Mouse (Mus musculus) embryo, embryonic 9.5 days (tissue): Measurements from ENCODE around the gene Gm12184.
A peak's percentile ranks its signal among the peaks of the same experiment; 100 is the strongest.
"Not testable (repeated sequence)": the region's sequence is repeated elsewhere in the genome, so short reads cannot be mapped to it uniquely, and the experiment has no call there.

Source experiments
- DNase-seq: peaks from one replicate; pipeline ENCODE4 v3.0.0-alpha.2; 2017; ENCODE audit errors: extremely low spot score

Gene Gm12184

GRCm38 (mm10) chr11:48825979-48826751 is at the start of gene Gm12184, which contains the start of gene Trim7:
TSS of gene Gm12184 (minus strand) at chr11:48826655.
TSS of gene Trim7 (plus strand) at chr11:48826140.
- not testable (repeated sequence) for DNase-seq

- not testable (repeated sequence) for DNase-seq
Observed at GRCm38 (mm10) chr11:48875343-48875837, 48.9 kb upstream of the Gm12184 start.

GRCm38 (mm10) chr11:48874465-48874864 is 48.0 kb upstream of the Gm12184 start:
- peak; percentile 52 for DNase-seq

- no peak for DNase-seq
Observed at GRCm38 (mm10) chr11:48873591-48874290, 47.3 kb upstream of the Gm12184 start.

GRCm38 (mm10) chr11:48872695-48873300 is 46.3 kb upstream of the Gm12184 start:
- no peak for DNase-seq

- DNase-seq, result peak; percentile 23
Observed at GRCm38 (mm10) chr11:48871817-48872541, 45.5 kb upstream of the Gm12184 start.

GRCm38 (mm10) chr11:48871201-48871772 is 44.8 kb upstream of the Gm12184 start, which contains the start of gene Irgm1:
TSS of gene Irgm1 (minus strand) at chr11:48871683.
- peak; percentile 66 for DNase-seq

GRCm38 (mm10) chr11:48870781-48871180 is 44.3 kb upstream of the Gm12184 start:
- no peak for DNase-seq

- no peak for DNase-seq
Observed at GRCm38 (mm10) chr11:48869380-48870110, 43.1 kb upstream of the Gm12184 start.

- no peak for DNase-seq
Observed at GRCm38 (mm10) chr11:48866481-48866880, 40.0 kb upstream of the Gm12184 start.

- no peak for DNase-seq
Observed at GRCm38 (mm10) chr11:48863808-48864207, 37.4 kb upstream of the Gm12184 start.

GRCm38 (mm10) chr11:48862784-48863319 is 36.4 kb upstream of the Gm12184 start:
- DNase-seq, result no peak

- peak; percentile 59 for DNase-seq
Observed at GRCm38 (mm10) chr11:48859014-48859413, 32.6 kb upstream of the Gm12184 start.

- DNase-seq, result peak; percentile 88
Observed at GRCm38 (mm10) chr11:48853474-48854180, 27.2 kb upstream of the Gm12184 start.

- no peak for DNase-seq
Observed at GRCm38 (mm10) chr11:48852624-48853473, 26.4 kb upstream of the Gm12184 start.

GRCm38 (mm10) chr11:48852190-48852589 is 25.7 kb upstream of the Gm12184 start:
- no peak for DNase-seq

- no peak for DNase-seq
Observed at GRCm38 (mm10) chr11:48851270-48851995, 25.0 kb upstream of the Gm12184 start.

- no peak for DNase-seq
Observed at GRCm38 (mm10) chr11:48850240-48850639, 23.8 kb upstream of the Gm12184 start.
